Mouse (Mus musculus) embryonic fibroblast, embryonic 13.5 days (primary cell): ENCODE data around the gene Gpt2. TPM values are rescaled to one million over a fixed set of nuclear protein-coding genes. Genes with fewer than 3 reads are reported as not detected.
A peak's percentile ranks its signal among the peaks of the same experiment; 100 is the strongest.

Source experiments
- H3K27ac ChIP-seq: 2 replicates; pipeline ENCODE4 v1.5.1; 2012; ENCODE audit warnings: low read length, control low read depth, inconsistent platforms; ENCODE audit not compliant: insufficient read depth
- H3K4me1 ChIP-seq: 2 replicates; pipeline ENCODE4 v1.6.1; 2011; ENCODE audit warnings: low read length; ENCODE audit not compliant: control insufficient read depth, insufficient read depth
- H3K4me3 ChIP-seq: 2 replicates; pipeline ENCODE4 v1.5.1; 2011; ENCODE audit warnings: mild to moderate bottlenecking, control low read depth, low read length; ENCODE audit not compliant: insufficient read depth
- CTCF ChIP-seq: IDR thresholded peaks from 2 replicates; pipeline ENCODE4 v1.5.1; 2011; ENCODE audit warnings: mild to moderate bottlenecking, control low read depth, low read length, moderate library complexity, borderline replicate concordance; ENCODE audit not compliant: insufficient read depth
- POLR2A ChIP-seq: IDR thresholded peaks from 2 replicates; pipeline ENCODE4 v1.6.1; 2011; ENCODE audit warnings: low read depth, mild to moderate bottlenecking, control low read depth, low read length, moderate library complexity
- polyA plus RNA-seq: library from polyadenylated mRNA; stranded (reverse); fragments of >200 nt; gene quantifications from 2 replicates; pipeline ENCODE4 v1.2.4, GENCODE M21; 2011; ENCODE audit warnings: low read depth; ENCODE audit not compliant: missing spikeins, insufficient read length

Gpt2 gene
- polyA plus RNA-seq, 1 experiment, result 49.3 TPM

DNA sequence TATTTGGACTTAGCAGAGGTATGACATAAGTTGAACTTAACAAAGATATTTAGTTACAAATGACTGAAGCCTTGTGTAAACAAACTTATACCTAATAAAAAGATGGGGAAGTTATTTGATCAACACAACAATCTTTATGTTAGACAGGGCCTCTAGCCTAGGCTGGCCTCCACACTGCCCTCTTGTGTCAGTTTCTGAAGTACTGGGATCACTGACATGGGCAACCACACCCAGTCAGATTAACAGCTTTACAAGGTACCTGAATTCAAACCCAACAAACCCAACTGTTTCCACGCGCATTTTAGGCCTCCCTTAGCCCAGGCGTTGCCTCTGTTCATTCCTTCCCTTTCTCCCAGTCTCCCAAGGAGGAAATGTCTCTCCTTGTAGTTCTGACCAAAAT, 31.0 kb upstream of the Gpt2 start:
- TF ChIP-seq CTCF, result peak; percentile 42; the same call in 1 of the 2 replicates
- TF ChIP-seq POLR2A, result no peak
- H3K4me1 ChIP-seq, result no peaks in the 10 kb centered on the region

GRCm38 (mm10) chr8:85462441-85462840, 29.9 kb upstream of the Gpt2 start:
- Histone ChIP-seq H3K4me1 (no peaks in the 10 kb centered on the region), H3K4me3 (no peak overlapping the region), H3K27ac (no peak overlapping the region)
- no peak for TF ChIP-seq CTCF
- TF ChIP-seq POLR2A, result no peak

More for the DNA sequence above, 31.0 kb upstream of the Gpt2 start:
- Histone ChIP-seq H3K4me3 (no peak overlapping the region), H3K27ac (no peak overlapping the region)

DNA sequence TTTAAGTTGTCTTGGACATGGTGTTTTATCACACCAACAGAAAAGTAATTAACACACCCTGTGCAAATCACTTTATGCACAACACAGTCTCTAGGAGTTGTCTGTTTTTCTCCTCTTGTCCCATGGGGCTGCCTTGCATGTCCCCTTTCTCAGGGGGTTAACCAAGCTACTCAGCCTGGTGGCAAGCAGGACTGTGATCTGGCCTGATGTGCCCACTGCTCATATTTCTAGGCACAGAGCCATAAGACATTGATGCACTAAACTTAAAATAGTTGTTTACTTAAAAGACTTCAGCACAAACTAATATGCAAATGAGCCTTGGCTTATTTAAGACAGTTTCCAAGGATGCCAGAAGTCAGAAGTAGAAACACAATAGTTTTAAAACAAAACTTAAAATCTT, 28.1 kb upstream of the Gpt2 start:
- H3K4me1 ChIP-seq, result no peaks in the 10 kb centered on the region
- no peak overlapping the region for H3K27ac ChIP-seq
- no peak overlapping the region for H3K4me3 ChIP-seq
- no peak for TF ChIP-seq POLR2A
- TF ChIP-seq CTCF, result no peak

DNA sequence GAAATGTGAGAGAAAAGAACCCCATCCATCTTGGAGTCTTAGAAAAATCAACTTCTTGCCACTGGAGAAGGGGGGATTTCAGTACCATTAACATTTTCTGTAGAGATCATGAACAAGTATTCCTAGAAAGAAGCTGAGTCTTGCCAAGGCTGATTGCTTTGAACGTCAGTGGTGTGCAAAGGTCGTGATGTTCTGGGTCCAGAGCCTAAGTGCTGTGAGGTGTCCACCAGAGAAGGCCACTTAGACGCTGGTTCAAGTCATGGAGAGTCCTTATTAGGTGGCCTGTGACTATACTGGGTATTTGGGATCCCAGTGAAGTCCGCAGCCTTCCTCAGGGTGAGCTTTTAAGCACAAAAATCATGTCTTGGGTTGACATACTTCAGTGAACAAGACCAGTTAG, 26.3 kb upstream of the Gpt2 start:
- TF ChIP-seq POLR2A (no peak), CTCF (no peak)
- no peak overlapping the region for H3K27ac ChIP-seq
- no peak overlapping the region for H3K4me3 ChIP-seq
- H3K4me1 ChIP-seq, result no peaks in the 10 kb centered on the region

- no peak for TF ChIP-seq CTCF
- TF ChIP-seq POLR2A, result no peak
- Histone ChIP-seq H3K4me1 (no peaks in the 10 kb centered on the region), H3K4me3 (no peak overlapping the region)
Measured at GRCm38 (mm10) chr8:85470753-85471152, 21.6 kb upstream of the Gpt2 start.

GRCm38 (mm10) chr8:85472800-85473199, 19.6 kb upstream of the Gpt2 start:
- TF ChIP-seq POLR2A, result no peak
- Histone ChIP-seq H3K27ac (no peak overlapping the region), H3K4me3 (no peak overlapping the region), H3K4me1 (no peaks in the 10 kb centered on the region)

More at GRCm38 (mm10) chr8:85470753-85471152, 21.6 kb upstream of the Gpt2 start:
- H3K27ac ChIP-seq, result no peak overlapping the region

- Histone ChIP-seq H3K27ac (no peak overlapping the region), H3K4me1 (no peaks in the 10 kb centered on the region), H3K4me3 (no peak overlapping the region)
- TF ChIP-seq CTCF (no peak), POLR2A (no peak)
Measured at GRCm38 (mm10) chr8:85473246-85473645, 19.1 kb upstream of the Gpt2 start.

GRCm38 (mm10) chr8:85474924-85475323, 17.5 kb upstream of the Gpt2 start:
- no peak for TF ChIP-seq POLR2A
- TF ChIP-seq CTCF, result no peak
- no peak overlapping the region for H3K27ac ChIP-seq
- no peak overlapping the region for H3K4me3 ChIP-seq
- H3K4me1 ChIP-seq, result no peaks in the 10 kb centered on the region

- H3K27ac ChIP-seq, result no peak overlapping the region
- TF ChIP-seq CTCF (no peak), POLR2A (no peak)
- no peak overlapping the region for H3K4me3 ChIP-seq
- no peaks in the 10 kb centered on the region for H3K4me1 ChIP-seq
Measured at GRCm38 (mm10) chr8:85476970-85477545, 15.3 kb upstream of the Gpt2 start.

DNA sequence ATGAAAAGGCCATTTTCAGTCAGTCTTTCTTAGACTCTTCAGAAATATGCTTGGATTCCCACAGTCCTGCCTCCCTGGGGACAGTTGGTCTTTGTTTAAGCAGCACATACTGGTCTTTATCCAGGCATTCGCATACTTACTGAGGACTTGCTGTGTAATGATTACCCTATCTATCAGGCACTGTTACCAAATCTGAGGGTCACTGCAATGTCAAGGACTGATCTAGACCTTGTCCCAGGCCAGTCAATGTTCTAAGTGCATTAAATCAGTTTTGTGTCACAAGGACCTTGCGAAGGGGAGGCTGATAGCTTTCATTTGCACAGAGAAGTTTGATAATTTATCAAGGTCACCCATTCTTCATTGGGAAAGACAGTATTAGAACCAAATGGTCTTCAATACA, 14.0 kb upstream of the Gpt2 start:
- H3K27ac ChIP-seq, result no peak overlapping the region
- TF ChIP-seq POLR2A (no peak), CTCF (no peak)
- H3K4me3 ChIP-seq, result no peak overlapping the region
- H3K4me1 ChIP-seq, result no peaks in the 10 kb centered on the region

DNA sequence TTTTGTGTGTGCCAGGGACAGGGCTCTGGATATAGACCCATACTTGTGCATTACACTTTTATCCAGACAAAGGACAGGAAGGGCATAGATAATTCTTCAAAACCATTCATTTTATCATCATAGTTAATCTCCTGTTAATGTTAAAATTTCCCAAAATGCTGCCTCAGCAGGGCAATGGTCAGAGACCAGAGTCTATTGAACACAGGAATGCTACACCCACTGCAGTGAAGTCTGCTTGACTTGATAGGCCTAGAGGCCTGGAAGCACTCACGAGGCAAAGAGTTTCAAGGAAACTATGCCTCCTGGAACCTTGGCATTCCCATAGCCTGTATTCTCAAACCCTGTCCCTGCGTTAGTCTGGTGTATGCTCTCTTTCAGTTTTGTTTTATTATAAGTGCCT, 12.7 kb upstream of the Gpt2 start:
- TF ChIP-seq CTCF (no peak), POLR2A (no peak)

DNA sequence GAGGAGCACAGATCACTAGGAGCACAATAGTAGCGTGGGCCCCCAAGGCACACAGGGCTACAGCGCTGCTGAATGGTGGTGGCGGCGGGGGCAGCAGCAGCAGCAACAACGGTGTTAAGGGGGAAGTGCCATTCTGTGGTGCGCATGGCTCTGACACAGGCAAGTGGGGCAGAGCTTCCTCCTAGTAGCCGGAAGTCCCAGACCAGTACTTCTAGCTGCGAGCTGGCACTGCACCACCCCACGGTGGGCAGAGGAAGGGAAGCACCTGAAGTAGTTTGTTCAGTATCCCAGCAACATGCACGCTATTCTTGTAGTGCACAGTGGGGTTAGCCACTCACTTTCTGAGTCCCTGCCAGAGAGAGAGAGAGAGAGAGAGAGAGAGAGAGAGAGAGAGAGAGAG, 10.5 kb upstream of the Gpt2 start:
- no peak overlapping the region for H3K27ac ChIP-seq
- TF ChIP-seq CTCF (no peak), POLR2A (no peak)
- H3K4me3 ChIP-seq, result no peak overlapping the region
- no peaks in the 10 kb centered on the region for H3K4me1 ChIP-seq

More for the DNA sequence above, 12.7 kb upstream of the Gpt2 start:
- Histone ChIP-seq H3K27ac (no peak overlapping the region), H3K4me1 (no peaks in the 10 kb centered on the region), H3K4me3 (no peak overlapping the region)
